Mouse (Mus musculus) limb, embryonic 11.5 days (tissue): ENCODE data around the gene Sparc. TPM values are rescaled to one million over a fixed set of nuclear protein-coding genes. Genes with fewer than 3 reads are reported as not detected.
"Not testable (repeated sequence)": the region's sequence is repeated elsewhere in the genome, so short reads cannot be mapped to it uniquely, and the experiment has no call there.

Experiments
- ATAC-seq: fragments of 200-750 bp; cut with Nextera tagmentation; 2 replicates; pipeline ENCODE4 v1.8.0; 2017; ENCODE audit warnings: low read depth; ENCODE audit not compliant: insufficient number of reproducible peaks, low FRiP score, low TSS enrichment
- DNase-seq: peaks from one replicate; pipeline ENCODE4 v3.0.0-alpha.2; 2015; ENCODE audit warnings: low spot score
- H3K27ac ChIP-seq: fragments of 300-500 bp; sonication (generic); replicated peaks from 2 replicates; pipeline ENCODE4 v1.5.1; 2014; ENCODE audit warnings: low read depth, mild to moderate bottlenecking, low read length
- H3K27me3 ChIP-seq: fragments of 300-500 bp; sonication (generic); 2 replicates; pipeline ENCODE4 v1.6.1; 2014; ENCODE audit warnings: mild to moderate bottlenecking, low read length, mixed read lengths; ENCODE audit not compliant: control insufficient read depth, insufficient read depth
- H3K36me3 ChIP-seq: fragments of 300-500 bp; sonication (generic); 2 replicates; pipeline ENCODE4 v1.6.1; 2014; ENCODE audit warnings: mild to moderate bottlenecking, low read length, moderate library complexity, mixed read lengths; ENCODE audit not compliant: control insufficient read depth, insufficient read depth
- H3K4me1 ChIP-seq: fragments of 300-500 bp; sonication (generic); 2 replicates; pipeline ENCODE4 v1.6.1; 2014; ENCODE audit warnings: low read length, mixed read lengths; ENCODE audit not compliant: control insufficient read depth, insufficient read depth
- H3K4me2 ChIP-seq: fragments of 300-500 bp; sonication (generic); 2 replicates; pipeline ENCODE4 v1.6.1; 2014; ENCODE audit warnings: low read depth, mild to moderate bottlenecking, moderate library complexity; ENCODE audit not compliant: severe bottlenecking
- H3K4me3 ChIP-seq: fragments of 300-500 bp; sonication (generic); 2 replicates; pipeline ENCODE4 v1.5.1; 2014; ENCODE audit warnings: low read depth, low read length
- H3K9ac ChIP-seq: fragments of 300-500 bp; sonication (generic); 2 replicates; pipeline ENCODE4 v1.6.1; 2014; ENCODE audit warnings: mild to moderate bottlenecking, low read length
- H3K9me3 ChIP-seq: fragments of 300-500 bp; sonication (generic); 2 replicates; pipeline ENCODE4 v1.6.1; 2016; ENCODE audit warnings: low read length; ENCODE audit not compliant: control insufficient read depth
- WGBS: fragments of 180-500 bp; shearing (Covaris S2); extraction: QIAGEN DNeasy Blood & Tissue Kit; methylation state at CpG from one replicate; pipeline ENCODE4 v1.1.7; 2014; 5-methylcytosine and 5-hydroxymethylcytosine counted together
- polyA plus RNA-seq: library from polyadenylated mRNA; unstranded; fragments of >200 nt; fragmentation: Nextera tagmentation; extraction: Ambion mirVana; gene quantifications from 2 replicates; pipeline ENCODE4 v1.2.1, GENCODE M21; 2014

Sparc gene
- polyA plus RNA-seq, 1 experiment from 2014 or later, result 249 TPM

DNA sequence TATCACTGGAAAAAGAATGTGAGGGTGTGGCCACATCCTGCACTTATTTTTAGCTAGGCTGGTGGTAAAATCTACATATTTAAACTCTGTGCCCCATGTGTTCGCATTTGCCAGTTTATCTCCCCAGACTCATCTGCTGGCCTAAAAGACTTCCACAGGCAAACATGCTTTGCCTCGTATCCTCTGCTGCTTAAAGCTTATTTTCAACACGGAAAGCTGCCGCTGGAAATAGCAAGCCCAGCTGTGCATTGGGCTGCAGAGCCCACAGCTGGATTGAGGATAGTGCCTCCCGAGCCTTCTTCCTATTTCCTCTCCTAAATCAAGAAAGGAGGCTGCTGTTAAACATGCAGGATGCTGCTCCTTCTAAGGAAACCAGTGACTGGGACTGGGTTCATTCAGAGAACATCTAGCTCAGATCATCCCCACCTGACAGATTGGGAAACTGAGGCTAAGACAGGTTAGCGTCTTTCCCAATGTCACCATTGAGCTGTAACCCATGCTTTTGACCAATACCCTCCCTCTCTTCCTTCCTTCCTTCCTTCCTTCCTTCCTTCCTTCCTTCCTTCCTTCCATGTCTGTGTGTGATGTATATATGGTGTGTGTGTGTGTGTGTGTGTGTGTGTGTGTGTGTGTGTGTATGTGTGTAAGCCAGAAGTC lies 6.2 kb downstream of the Sparc start:
- no peak for ATAC-seq
- H3K4me3 ChIP-seq, result no peak overlapping the region
- 77% methylated on average over 6 of the region's 6 CpGs for WGBS

DNA sequence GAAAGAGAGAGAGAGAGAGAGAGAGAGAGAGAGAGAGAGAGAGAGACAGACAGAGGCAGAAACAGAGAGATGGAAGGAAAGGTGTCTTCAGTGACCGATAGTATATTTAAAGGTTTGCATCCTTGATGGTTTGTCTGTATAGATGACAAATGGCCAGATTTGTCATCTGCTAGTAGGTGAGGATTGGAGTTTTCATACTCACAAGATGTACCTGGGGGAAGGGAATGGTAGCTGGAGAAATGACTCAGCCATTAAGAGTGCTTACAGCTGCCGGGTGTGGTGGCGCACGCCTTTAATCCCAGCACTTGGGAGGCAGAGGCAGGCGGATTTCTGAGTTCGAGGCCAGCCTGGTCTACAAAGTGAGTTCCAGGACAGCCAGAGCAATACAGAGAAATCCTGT lies 7.3 kb downstream of the Sparc start:
- H3K9ac ChIP-seq, H3K9me3 ChIP-seq, H3K27me3 ChIP-seq, H3K27ac ChIP-seq, H3K4me3 ChIP-seq, ATAC-seq, H3K36me3 ChIP-seq, H3K4me2 ChIP-seq, DNase-seq: not testable (repeated sequence)
- peaks cover 19% of the 10 kb centered on the region for H3K4me1 ChIP-seq
- 93% methylated on average over 6 of the region's 6 CpGs for WGBS

More for the DNA sequence above, 6.2 kb downstream of the Sparc start:
- no peak overlapping the region; the same call in 1 of the 2 replicates for H3K4me2 ChIP-seq
- no peak overlapping the region for H3K9ac ChIP-seq
- H3K27me3 ChIP-seq, result no peaks in the 10 kb centered on the region
- no peak for DNase-seq
- H3K36me3 ChIP-seq, result no peaks in the 10 kb centered on the region
- peaks cover 19% of the 10 kb centered on the region for H3K4me1 ChIP-seq
- H3K9me3 ChIP-seq, result no peaks in the 10 kb centered on the region
- H3K27ac ChIP-seq, result no peak overlapping the region

DNA sequence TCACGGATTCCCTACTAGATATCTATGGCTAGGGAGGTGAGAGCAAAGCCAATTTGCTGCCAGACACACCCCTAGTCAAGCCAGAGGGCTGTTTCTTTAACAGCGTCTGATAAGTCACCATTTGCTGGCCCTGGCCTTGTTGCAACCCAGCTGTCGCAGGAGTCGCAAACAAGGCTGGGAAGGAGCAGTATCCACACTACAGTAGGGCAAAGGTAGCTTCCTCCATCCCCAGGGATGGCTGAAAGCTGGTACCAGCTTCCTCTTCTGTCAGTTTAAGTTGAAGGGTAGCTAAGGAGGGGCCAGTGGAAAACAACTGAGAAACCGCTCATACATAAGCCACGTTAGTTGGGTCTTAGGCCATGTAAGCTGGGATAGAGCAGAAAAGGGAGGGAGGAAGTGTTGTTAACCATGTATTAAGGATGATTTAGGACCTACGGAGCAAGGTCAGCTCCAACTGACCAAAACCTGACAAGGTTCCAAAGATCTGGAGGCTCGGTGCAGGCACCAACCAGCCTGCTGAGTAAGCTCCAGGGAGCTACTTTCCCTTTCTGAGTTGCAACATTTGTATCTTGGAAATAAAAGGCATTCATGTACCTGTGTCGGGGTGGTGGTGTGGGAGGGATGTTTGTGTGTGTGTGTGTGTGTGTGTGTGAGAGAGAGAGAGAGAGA lies 7.8 kb downstream of the Sparc start:
- no peaks in the 10 kb centered on the region for H3K9me3 ChIP-seq
- peaks cover 18% of the 10 kb centered on the region for H3K4me1 ChIP-seq
- H3K27ac ChIP-seq, result no peak overlapping the region
- ATAC-seq (no peak), DNase-seq (no peak)
- H3K27me3 ChIP-seq, result no peaks in the 10 kb centered on the region
- H3K9ac ChIP-seq, result no peak overlapping the region
- H3K4me3 ChIP-seq, result no peak overlapping the region
- 35% methylated on average over 9 of the region's 9 CpGs for WGBS
- no peaks in the 10 kb centered on the region for H3K36me3 ChIP-seq
- H3K4me2 ChIP-seq, result no peak overlapping the region; the same call in 1 of the 2 replicates

DNA sequence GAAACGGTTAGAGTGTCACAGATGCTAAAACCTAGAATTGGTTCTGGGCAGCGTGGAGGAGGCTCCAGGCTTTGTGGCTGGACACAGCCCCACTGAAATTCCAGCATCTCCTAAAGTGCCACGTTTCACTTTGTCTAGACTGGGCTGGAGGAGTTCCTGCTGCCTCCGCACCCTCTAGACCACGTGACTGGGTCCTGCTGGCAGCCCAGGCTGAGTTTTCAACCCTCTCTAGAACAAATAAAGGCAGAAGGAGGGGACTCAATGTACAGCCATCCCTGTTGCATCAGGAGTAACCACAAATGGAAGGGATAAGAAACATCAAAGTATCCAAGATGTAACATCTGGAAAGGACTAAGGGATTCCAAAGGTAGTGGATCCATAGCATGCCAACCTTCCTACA lies 8.7 kb downstream of the Sparc start:
- Histone ChIP-seq H3K27ac (no peak overlapping the region), H3K4me3 (no peak overlapping the region), H3K27me3 (no peaks in the 10 kb centered on the region), H3K36me3 (0 out of 2 replicates have a peak, but pooled peaks cover 2% of the 10 kb centered on the region), H3K9ac (no peak overlapping the region), H3K4me2 (no peak overlapping the region), H3K9me3 (no peaks in the 10 kb centered on the region), H3K4me1 (peaks cover 9% of the 10 kb centered on the region)
- DNase-seq (no peak), ATAC-seq (no peak)
- WGBS, result 68% methylated on average over 5 of the region's 5 CpGs

DNA sequence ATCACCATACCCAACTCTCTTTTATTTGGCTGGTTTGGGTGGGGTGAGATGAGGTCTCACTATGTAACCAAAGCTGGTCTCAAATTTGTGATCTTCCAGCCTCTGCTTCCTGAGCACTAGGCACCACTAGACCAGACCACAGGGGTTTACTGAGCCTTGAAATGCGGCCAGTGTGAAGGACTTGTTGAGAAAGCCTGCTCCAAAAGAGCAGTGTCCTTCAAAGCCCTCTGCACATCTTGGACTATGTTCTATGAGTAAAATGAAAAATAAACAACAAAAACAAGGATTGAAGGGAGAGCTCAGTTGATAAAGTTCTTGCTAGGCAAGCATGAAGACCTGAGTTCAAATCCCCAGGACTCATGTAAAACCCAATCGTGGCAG lies 9.6 kb downstream of the Sparc start:
- H3K9ac ChIP-seq, result no peak overlapping the region
- H3K4me2 ChIP-seq, result no peak overlapping the region
- H3K9me3 ChIP-seq, result no peaks in the 10 kb centered on the region
- H3K36me3 ChIP-seq, result peaks cover 2% of the 10 kb centered on the region; the same call in 1 of the 2 replicates
- no peak overlapping the region for H3K27ac ChIP-seq
- H3K4me1 ChIP-seq, result peaks cover under 1% of the 10 kb centered on the region; the same call in 1 of the 2 replicates
- no peaks in the 10 kb centered on the region for H3K27me3 ChIP-seq
- no peak overlapping the region for H3K4me3 ChIP-seq
- DNase-seq, result no peak
- 88% methylated on average over 2 of the region's 2 CpGs for WGBS
- no peak for ATAC-seq

DNA sequence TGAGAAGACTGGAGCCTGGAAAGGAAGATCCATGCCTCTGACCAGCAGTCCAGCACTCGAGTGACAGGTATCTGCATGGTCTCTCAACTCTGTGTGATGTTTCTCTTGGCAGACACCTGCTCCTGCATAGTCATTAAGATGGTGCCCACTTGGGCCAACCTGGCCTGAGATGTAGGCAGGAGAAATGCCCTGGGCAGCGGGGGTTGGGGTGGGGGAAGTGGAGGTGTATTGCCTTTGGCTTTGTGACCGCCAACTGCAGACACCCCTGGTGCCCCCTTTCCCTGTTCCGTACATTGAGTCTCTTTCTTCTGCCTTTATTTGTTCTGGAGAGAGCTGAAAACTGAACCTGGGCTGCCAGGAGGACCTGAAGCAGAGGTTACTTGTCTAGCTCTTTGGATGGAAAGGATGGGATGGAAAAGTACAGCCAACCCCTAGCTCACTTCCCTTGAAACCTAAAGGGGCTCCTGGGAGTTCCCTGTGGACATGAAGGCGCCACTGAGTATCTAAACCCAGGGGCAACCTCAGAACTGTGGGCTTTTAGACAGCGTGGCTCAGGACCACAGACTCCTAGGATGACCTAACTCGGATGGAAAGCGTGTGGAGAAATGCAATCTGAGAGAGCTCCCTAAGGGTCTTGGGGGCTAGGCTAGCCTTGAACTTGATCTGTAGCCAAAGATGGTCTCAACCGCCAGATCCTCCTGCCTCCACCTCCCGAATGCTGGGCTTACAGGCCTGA lies 10.1 kb downstream of the Sparc start:
- H3K9ac ChIP-seq, result no peak overlapping the region
- no peaks in the 10 kb centered on the region for H3K9me3 ChIP-seq
- no peak for ATAC-seq
- H3K27ac ChIP-seq, result no peak overlapping the region
- no peaks in the 10 kb centered on the region for H3K27me3 ChIP-seq
- WGBS, result 90% methylated on average over 10 of the region's 10 CpGs
- no peak overlapping the region for H3K4me2 ChIP-seq
- H3K4me3 ChIP-seq, result no peak overlapping the region
- H3K36me3 ChIP-seq, result peaks cover 2% of the 10 kb centered on the region; the same call in 1 of the 2 replicates
- DNase-seq, result no peak
- H3K4me1 ChIP-seq, result no peaks in the 10 kb centered on the region

DNA sequence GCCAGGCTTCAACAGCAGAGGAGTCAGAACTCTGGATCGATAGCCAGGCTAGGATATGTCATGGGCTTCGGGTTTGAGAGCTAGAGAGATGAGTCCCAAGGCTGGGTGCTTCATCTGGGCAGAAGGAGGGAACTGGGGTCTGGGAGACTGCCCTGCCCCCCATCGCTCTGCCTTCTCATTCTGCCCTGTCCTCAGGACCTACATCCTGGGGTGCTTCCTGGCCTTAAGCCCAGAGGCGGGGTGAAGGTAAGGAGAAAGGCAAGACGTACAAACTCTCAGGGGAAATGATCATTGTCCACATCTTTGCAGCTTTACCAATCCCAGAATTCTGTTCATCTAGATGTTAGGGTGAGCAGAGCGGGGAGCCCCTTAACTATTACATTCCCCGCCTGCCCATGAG lies 10.9 kb downstream of the Sparc start:
- Histone ChIP-seq H3K27me3 (no peaks in the 10 kb centered on the region), H3K4me1 (no peaks in the 10 kb centered on the region), H3K4me2 (no peak overlapping the region), H3K4me3 (no peak overlapping the region), H3K9ac (no peak overlapping the region), H3K36me3 (peaks cover 4% of the 10 kb centered on the region; the same call in 1 of the 2 replicates), H3K27ac (no peak overlapping the region), H3K9me3 (no peaks in the 10 kb centered on the region)
- DNase-seq (no peak), ATAC-seq (no peak)
- 74% methylated on average over 7 of the region's 7 CpGs for WGBS

DNA sequence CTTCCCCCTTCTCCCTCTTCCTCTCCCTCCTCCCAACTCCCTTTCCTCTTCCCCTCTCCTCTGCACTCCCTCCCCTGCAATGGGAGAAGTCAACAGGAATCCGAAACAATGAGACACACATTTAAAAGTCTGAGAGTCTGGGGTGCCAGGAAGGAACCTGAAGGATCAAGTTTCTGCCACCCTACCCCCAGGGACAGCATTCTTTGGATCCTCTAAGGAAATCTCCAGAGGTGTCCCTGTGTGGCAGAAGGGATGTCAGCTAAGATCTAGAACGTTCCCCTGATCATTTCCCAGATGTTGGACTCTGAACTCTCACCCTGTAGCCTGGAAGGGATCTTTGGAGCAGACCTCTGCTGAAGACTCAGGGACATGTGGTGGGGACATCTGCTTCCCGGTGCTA lies 12.5 kb downstream of the Sparc start:
- Histone ChIP-seq H3K36me3 (peaks cover 11% of the 10 kb centered on the region; the same call in 1 of the 2 replicates), H3K27ac (no peak overlapping the region), H3K27me3 (no peaks in the 10 kb centered on the region), H3K4me3 (no peak overlapping the region), H3K4me1 (no peaks in the 10 kb centered on the region), H3K9me3 (no peaks in the 10 kb centered on the region), H3K9ac (no peak overlapping the region), H3K4me2 (no peak overlapping the region)
- 64% methylated on average over 3 of the region's 3 CpGs for WGBS
- ATAC-seq, result no peak
- no peak for DNase-seq
